Mouse (Mus musculus): ENCODE data around the gene Emcn. TPM values are rescaled to one million over a fixed set of nuclear protein-coding genes. Genes with fewer than 3 reads are reported as not detected.

The Emcn gene
- total and polyA plus RNA-seq, 3 experiments, result not detected

DNA sequence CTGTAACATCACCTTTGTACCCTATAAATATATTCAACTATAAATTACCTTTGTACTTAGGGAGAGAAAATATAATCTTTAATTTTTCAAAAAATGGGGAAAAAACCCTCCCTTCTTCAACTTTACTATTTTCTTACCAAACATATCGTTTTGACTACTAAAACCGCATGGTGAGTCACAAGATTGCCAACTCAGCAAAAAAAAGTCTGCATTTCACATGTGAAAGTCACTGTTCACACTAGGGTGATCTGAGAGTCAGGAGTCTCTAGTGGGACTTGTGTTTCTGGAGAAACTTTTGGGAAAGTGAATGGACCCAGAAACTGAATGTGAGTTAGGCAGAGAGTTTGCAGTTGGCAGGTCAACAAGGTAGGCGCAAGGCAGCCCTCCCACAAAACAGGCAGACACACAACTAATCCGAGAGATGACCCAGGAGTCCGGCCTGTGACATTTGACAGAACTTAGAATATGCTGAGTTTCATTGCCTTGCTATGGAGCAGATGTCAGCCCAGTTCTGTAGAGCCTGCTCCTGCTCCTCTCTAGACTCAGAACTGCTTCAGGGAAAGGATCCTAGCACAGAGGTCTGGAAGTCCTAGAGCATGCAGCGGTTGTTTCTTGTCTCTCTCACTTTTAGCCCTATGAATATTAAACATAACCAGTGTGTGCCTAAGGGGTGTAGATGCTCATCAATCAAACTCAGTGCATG is 26.4 kb downstream of the Emcn start:
- TF ChIP-seq CHD2 (IDR thresholded peaks at IDR 0.05; ENCODE audit: low read length), result no peak
- TF ChIP-seq MAFK (IDR thresholded peaks at IDR 0.05; ENCODE audit: insufficient replicate concordance, low read length), result peak; percentile 99
- Histone ChIP-seq H3K9ac (ENCODE audit: insufficient read depth, low read depth) (no peak overlapping the region), H3K79me2 (replicated peaks; ENCODE audit: control insufficient read depth, extremely low read depth, insufficient read depth, poor library complexity, severe bottlenecking) (no peaks in the 10 kb centered on the region), H3K27ac (ENCODE audit: insufficient read depth, low read depth) (no peak overlapping the region), H3K4me1 (ENCODE audit: control insufficient read depth in 1 of 2, insufficient read depth in 2 of 2) (peaks cover 0 to 7% of the 10 kb centered on the region in 2 experiments; a peak in 2 of 4 replicates), H3K9me3 (replicated peaks; ENCODE audit: low read length) (no peaks in the 10 kb centered on the region), H3K36me3 (replicated peaks in 1 of 2; ENCODE audit: control insufficient read depth in 1 of 2, insufficient read depth in 1 of 2, low read length in 1 of 2) (no peaks in the 10 kb centered on the region), H3K4me3 (replicated peaks in 1 of 3; ENCODE audit: low read depth in 2 of 3, low read length in 2 of 3, poor library complexity in 1 of 3) (no peak overlapping the region), H3K4me2 (ENCODE audit: insufficient read depth, low read depth, poor library complexity, severe bottlenecking) (no peak overlapping the region), H3K27me3 (replicated peaks) (no peaks in the 10 kb centered on the region)
- dilution Hi-C loops (cut with MboI; ENCODE audit: extremely low pct_ligation_motif_present, extremely low pct_unique_long_range_greater_than_20kb, low sequenced_read_pairs) (no loop called here), in situ Hi-C loops (cut with MboI; ENCODE audit: low pct_ligation_motif_present, low pct_unique_long_range_greater_than_20kb, low sequenced_read_pairs) (no loop called here)
- DNase-seq (ENCODE audit: extremely low read depth), result no peak

DNA sequence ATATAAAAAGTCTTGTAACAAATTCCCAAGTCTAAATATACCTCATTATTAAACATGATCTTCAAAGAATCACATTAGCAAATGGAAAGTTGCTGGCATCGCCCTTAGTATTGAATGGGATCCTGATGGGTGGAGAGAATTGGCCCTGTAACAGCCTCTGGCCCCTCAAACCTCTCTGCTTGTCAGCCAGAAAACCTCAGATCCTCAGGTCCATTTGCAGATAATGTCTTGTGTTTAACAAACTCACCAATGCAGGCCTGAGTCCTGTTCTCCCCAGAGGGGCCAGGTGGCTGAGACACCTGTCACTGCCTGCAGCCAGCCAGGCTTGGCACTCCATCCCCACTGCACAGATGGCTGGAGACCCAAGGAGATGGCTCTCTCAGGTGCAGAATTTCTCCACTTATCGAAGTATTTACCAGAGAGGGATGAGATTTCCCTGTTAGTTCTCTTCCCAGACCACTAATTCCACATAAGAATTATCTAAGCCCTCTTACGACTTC is 27.0 kb downstream of the Emcn start:
- no peaks in the 10 kb centered on the region for H3K27me3 ChIP-seq (replicated peaks)
- H3K36me3 ChIP-seq (replicated peaks in 1 of 2; ENCODE audit: control insufficient read depth in 1 of 2, insufficient read depth in 1 of 2, low read length in 1 of 2), result no peaks in the 10 kb centered on the region
- peak; percentile 13 for DNase-seq (ENCODE audit: extremely low read depth)
- no peak overlapping the region for H3K27ac ChIP-seq (ENCODE audit: insufficient read depth, low read depth)
- H3K79me2 ChIP-seq (replicated peaks; ENCODE audit: control insufficient read depth, extremely low read depth, insufficient read depth, poor library complexity, severe bottlenecking), result no peaks in the 10 kb centered on the region
- dilution Hi-C loops (cut with MboI; ENCODE audit: extremely low pct_ligation_motif_present, extremely low pct_unique_long_range_greater_than_20kb, low sequenced_read_pairs) (no loop called here), in situ Hi-C loops (cut with MboI; ENCODE audit: low pct_ligation_motif_present, low pct_unique_long_range_greater_than_20kb, low sequenced_read_pairs) (no loop called here)
- H3K4me2 ChIP-seq (ENCODE audit: insufficient read depth, low read depth, poor library complexity, severe bottlenecking), result no peak overlapping the region
- H3K4me1 ChIP-seq (ENCODE audit: control insufficient read depth in 1 of 2, insufficient read depth in 2 of 2), result peaks cover 0 to 7% of the 10 kb centered on the region in 2 experiments; a peak in 2 of 4 replicates
- no peak overlapping the region for H3K4me3 ChIP-seq (replicated peaks in 1 of 3; ENCODE audit: low read depth in 2 of 3, low read length in 2 of 3, poor library complexity in 1 of 3)
- H3K9ac ChIP-seq (ENCODE audit: insufficient read depth, low read depth), result no peak overlapping the region
- no peaks in the 10 kb centered on the region for H3K9me3 ChIP-seq (replicated peaks; ENCODE audit: low read length)
- no peak for TF ChIP-seq MYC (IDR thresholded peaks at IDR 0.05; ENCODE audit: low read depth, low read length)
- peak; percentile 14; the same call in 1 of the 2 replicates for TF ChIP-seq TCF12 (IDR thresholded peaks at IDR 0.05; ENCODE audit: low read depth, low read length)

DNA sequence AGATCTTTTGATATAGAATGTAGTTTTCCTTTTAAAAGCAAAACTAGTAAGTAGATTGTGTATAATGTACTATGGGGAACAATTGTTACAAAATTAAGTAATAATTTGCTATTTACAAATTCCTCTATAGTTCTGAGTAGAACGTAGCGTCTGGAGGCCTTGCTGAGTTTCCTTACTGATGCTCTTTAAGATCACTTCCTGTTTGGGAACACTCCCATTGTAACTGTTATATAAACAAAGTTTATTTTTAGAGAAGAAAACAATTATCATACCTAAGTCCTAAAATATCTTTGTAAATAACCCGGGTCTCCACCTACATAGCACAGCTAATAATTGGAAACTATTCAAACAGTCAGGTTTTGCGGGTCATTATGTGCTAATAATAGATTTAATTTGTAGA is 32.0 kb downstream of the Emcn start:
- H3K36me3 ChIP-seq (replicated peaks in 1 of 2; ENCODE audit: control insufficient read depth in 1 of 2, insufficient read depth in 1 of 2, low read length in 1 of 2), result no peaks in the 10 kb centered on the region
- no peak overlapping the region for H3K27ac ChIP-seq (ENCODE audit: insufficient read depth, low read depth)
- no peak for TF ChIP-seq KAT2A (IDR thresholded peaks at IDR 0.05; ENCODE audit: insufficient replicate concordance, low read length)
- TF ChIP-seq E2F4 (IDR thresholded peaks at IDR 0.05; ENCODE audit: insufficient replicate concordance, low read depth, low read length), result no peak
- TF ChIP-seq JUND (conservative IDR thresholded peaks at IDR 0.05; ENCODE audit: low read depth, low read length), result no peak
- TF ChIP-seq USF1 (IDR thresholded peaks at IDR 0.05; ENCODE audit: low read depth, low read length), result no peak
- TF ChIP-seq MAX (IDR thresholded peaks at IDR 0.05; ENCODE audit: low read length), result no peak
- TF ChIP-seq IRF4 (IDR thresholded peaks at IDR 0.05; ENCODE audit: low read depth, low read length), result no peak
- no peak for TF ChIP-seq BHLHE40 (IDR thresholded peaks at IDR 0.05; ENCODE audit: low read depth, low read length)
- no peak for TF ChIP-seq HCFC1 (IDR thresholded peaks at IDR 0.05; ENCODE audit: low read depth, low read length)
- TF ChIP-seq RCOR1 (conservative IDR thresholded peaks at IDR 0.05; ENCODE audit: low read depth, low read length), result no peak
- no peak for TF ChIP-seq MAZ (IDR thresholded peaks at IDR 0.05; ENCODE audit: low read depth, low read length)
- no peak for TF ChIP-seq MAFK (IDR thresholded peaks at IDR 0.05; ENCODE audit: insufficient replicate concordance, low read length)
- no peak for TF ChIP-seq ETS1 (conservative IDR thresholded peaks at IDR 0.05; ENCODE audit: low read depth, low read length)
- no peak for TF ChIP-seq PAX5 (IDR thresholded peaks at IDR 0.05; ENCODE audit: low read length)
- TF ChIP-seq TCF12 (IDR thresholded peaks at IDR 0.05; ENCODE audit: low read depth, low read length), result no peak
- TF ChIP-seq NELFE (IDR thresholded peaks at IDR 0.05; ENCODE audit: low read depth, low read length), result no peak
- H3K4me2 ChIP-seq (ENCODE audit: insufficient read depth, low read depth, poor library complexity, severe bottlenecking), result no peak overlapping the region
- H3K4me3 ChIP-seq (replicated peaks in 1 of 3; ENCODE audit: low read depth in 2 of 3, low read length in 2 of 3, poor library complexity in 1 of 3), result no peak overlapping the region
- no peaks in the 10 kb centered on the region for H3K79me2 ChIP-seq (replicated peaks; ENCODE audit: control insufficient read depth, extremely low read depth, insufficient read depth, poor library complexity, severe bottlenecking)
- in situ Hi-C loops (cut with MboI; ENCODE audit: low pct_ligation_motif_present, low pct_unique_long_range_greater_than_20kb, low sequenced_read_pairs), result no loop called here
- dilution Hi-C loops (cut with MboI; ENCODE audit: extremely low pct_ligation_motif_present, extremely low pct_unique_long_range_greater_than_20kb, low sequenced_read_pairs), result no loop called here
- no peaks in the 10 kb centered on the region for H3K27me3 ChIP-seq (replicated peaks)
- H3K4me1 ChIP-seq (ENCODE audit: control insufficient read depth in 1 of 2, insufficient read depth in 2 of 2), result peaks cover 0 to 3% of the 10 kb centered on the region in 2 experiments; a peak in 2 of 4 replicates
- H3K9ac ChIP-seq (ENCODE audit: insufficient read depth, low read depth), result no peak overlapping the region
- no peaks in the 10 kb centered on the region for H3K9me3 ChIP-seq (replicated peaks; ENCODE audit: low read length)
- no peak for DNase-seq (ENCODE audit: extremely low read depth)
